Mouse (Mus musculus) myocyte (in vitro differentiated cells): ENCODE data around the gene Mamld1.

ENCODE experiments used
- CEBPB ChIP-seq: IDR thresholded peaks from 2 replicates; pipeline ENCODE4 v1.6.1; 2011; ENCODE audit warnings: mild to moderate bottlenecking, moderate library complexity; ENCODE audit not compliant: poor library complexity, insufficient read depth, severe bottlenecking
- E2F4 ChIP-seq: IDR thresholded peaks from one replicate; pipeline ENCODE4 v1.6.1; 2011; ENCODE audit warnings: mild to moderate bottlenecking, control low read depth, moderate library complexity; ENCODE audit not compliant: insufficient read depth
- MAX ChIP-seq: IDR thresholded peaks from one replicate; pipeline ENCODE4 v1.6.1; 2011; ENCODE audit warnings: low read depth, mild to moderate bottlenecking, control low read depth
- MYOD1 ChIP-seq, 3 experiments: IDR thresholded peaks; one replicate each; pipeline ENCODE4 v1.6.1; 2011; ENCODE audit warnings: control low read depth in 2 of 3, low read depth in 2 of 3, mild to moderate bottlenecking in 2 of 3, moderate library complexity in 1 of 3; ENCODE audit not compliant: insufficient read length in 2 of 3, control insufficient read depth in 1 of 3
- MYOG ChIP-seq, 3 experiments: IDR thresholded peaks; one replicate each; pipeline ENCODE4 v1.6.1; 2011; ENCODE audit warnings: control low read depth in 2 of 3, low read depth in 2 of 3, mild to moderate bottlenecking in 2 of 3; ENCODE audit not compliant: insufficient read length in 2 of 3, control insufficient read depth in 1 of 3, insufficient read depth in 1 of 3
- POLR2A ChIP-seq: IDR thresholded peaks from one replicate; pipeline ENCODE4 v1.6.1; 2011; ENCODE audit warnings: low read depth, mild to moderate bottlenecking, control low read depth, moderate library complexity; ENCODE audit not compliant: insufficient read length
- POLR2AphosphoS2 ChIP-seq: IDR thresholded peaks from one replicate; pipeline ENCODE4 v1.6.1; 2011; ENCODE audit warnings: low read depth, control low read depth; ENCODE audit not compliant: insufficient read length
- REST ChIP-seq: IDR thresholded peaks from one replicate; pipeline ENCODE4 v1.6.1; 2011; ENCODE audit warnings: mild to moderate bottlenecking, control low read depth, moderate library complexity; ENCODE audit not compliant: insufficient read depth, insufficient read length
- SRF ChIP-seq: IDR thresholded peaks from one replicate; pipeline ENCODE4 v1.6.1; 2011; ENCODE audit warnings: low read depth; ENCODE audit not compliant: control insufficient read depth, insufficient read length
- TCF12 ChIP-seq: IDR thresholded peaks from one replicate; pipeline ENCODE4 v1.6.1; 2011; ENCODE audit warnings: mild to moderate bottlenecking, control low read depth; ENCODE audit not compliant: poor library complexity, insufficient read depth, severe bottlenecking
- USF1 ChIP-seq: IDR thresholded peaks from one replicate; pipeline ENCODE4 v1.6.1; 2011; ENCODE audit warnings: low read depth, mild to moderate bottlenecking, control low read depth, moderate library complexity

GRCm38 (mm10) chrX:71122359-71123293 lies 72.6 kb downstream of the Mamld1 start:
- TF ChIP-seq USF1 = no peak
- no peak for TF ChIP-seq POLR2A
- TF ChIP-seq CEBPB = no peak
- no peak for TF ChIP-seq TCF12
- no peak for TF ChIP-seq E2F4
- no peak for TF ChIP-seq POLR2AphosphoS2
- no peak for TF ChIP-seq SRF
- TF ChIP-seq MYOG (IDR thresholded peaks at IDR 0.05; ENCODE audit: control insufficient read depth in 1 of 3, insufficient read depth in 1 of 3, insufficient read length in 2 of 3, low read depth in 2 of 3) = no peak
- no peak for TF ChIP-seq REST
- TF ChIP-seq MAX = no peak
- no peak for TF ChIP-seq MYOD1 (IDR thresholded peaks at IDR 0.05; ENCODE audit: control insufficient read depth in 1 of 3, insufficient read length in 2 of 3, low read depth in 2 of 3)
